Mouse (Mus musculus) monocyte, adult 2 months (primary cell): ENCODE measurements at regions not wholly inside any gene's neighbourhood (a gene's known extent, or its start where the extent isn't known, plus 50 kb on each side); places are given as distances from the start of the nearest gene placed in this dataset.
A peak's percentile ranks its signal among the peaks of the same experiment; 100 is the strongest.

Experiments used
- DNase-seq, 2 experiments: peaks; one replicate each; pipeline ENCODE4 v3.0.0; 2022; ENCODE audit warnings: low spot score in 2 of 2, low read depth in 1 of 2

DNA sequence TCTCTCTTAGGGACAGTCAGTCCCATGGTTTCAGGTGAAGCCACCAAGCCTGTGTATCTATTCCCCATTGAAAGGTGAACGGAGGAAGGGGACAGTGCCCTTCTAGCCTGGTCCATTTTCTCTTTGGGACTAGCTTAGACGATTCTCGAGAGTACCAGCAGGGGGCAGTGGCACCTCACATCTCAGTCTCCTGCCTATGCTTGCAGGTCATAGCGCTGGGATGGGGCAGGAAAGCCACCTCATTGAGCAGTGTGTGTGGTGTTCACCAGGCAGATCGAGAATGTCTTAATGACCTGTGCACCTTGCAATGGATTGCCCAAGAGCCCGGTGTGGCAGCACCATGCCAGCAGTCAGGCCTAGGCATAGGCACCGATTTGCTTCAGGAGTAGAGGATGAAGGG lies 100.7 kb upstream of the Podxl start:
- DNase-seq, result no peak

DNA sequence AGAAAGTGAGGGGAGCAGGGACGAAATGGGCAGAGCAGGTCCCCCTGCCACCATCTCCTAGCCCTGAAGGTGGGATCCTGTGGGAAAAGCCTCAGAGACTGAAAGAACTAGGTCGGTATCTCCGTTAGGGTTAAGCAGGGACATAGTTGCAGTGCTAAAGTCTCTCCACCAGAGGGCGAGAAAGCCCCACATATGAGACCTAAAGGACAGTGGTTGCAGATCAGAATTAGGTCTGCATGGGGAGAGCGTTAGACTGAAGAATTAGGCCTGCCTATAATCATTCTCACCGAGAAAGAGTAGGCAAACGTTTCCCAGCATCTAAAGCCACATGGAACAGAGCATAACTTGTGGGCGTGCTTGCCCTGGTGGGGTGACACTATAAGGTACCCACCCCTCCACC lies 97.0 kb upstream of the Podxl start:
- DNase-seq, result peak in 1 of 2 experiments; percentile 6

DNA sequence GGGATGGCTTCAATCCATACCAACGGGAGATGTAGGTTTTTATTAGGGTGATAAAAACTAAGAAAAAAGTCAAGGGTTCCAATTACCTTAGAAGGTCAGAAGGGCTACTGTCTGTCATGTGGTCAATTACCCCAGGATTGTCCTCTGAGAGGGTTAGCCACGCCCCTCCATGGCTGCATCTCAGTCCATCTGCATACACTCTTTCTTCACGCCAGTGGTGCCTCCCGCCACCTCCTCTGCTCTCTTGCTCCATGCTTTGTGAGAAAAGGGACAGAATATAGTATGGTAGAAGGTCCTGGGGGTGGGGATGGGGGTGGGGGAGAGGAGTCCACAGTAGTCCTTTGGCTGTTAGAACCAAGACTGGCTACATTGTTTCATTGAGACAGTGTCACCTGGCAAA lies 96.1 kb upstream of the Podxl start:
- DNase-seq, result no peak

DNA sequence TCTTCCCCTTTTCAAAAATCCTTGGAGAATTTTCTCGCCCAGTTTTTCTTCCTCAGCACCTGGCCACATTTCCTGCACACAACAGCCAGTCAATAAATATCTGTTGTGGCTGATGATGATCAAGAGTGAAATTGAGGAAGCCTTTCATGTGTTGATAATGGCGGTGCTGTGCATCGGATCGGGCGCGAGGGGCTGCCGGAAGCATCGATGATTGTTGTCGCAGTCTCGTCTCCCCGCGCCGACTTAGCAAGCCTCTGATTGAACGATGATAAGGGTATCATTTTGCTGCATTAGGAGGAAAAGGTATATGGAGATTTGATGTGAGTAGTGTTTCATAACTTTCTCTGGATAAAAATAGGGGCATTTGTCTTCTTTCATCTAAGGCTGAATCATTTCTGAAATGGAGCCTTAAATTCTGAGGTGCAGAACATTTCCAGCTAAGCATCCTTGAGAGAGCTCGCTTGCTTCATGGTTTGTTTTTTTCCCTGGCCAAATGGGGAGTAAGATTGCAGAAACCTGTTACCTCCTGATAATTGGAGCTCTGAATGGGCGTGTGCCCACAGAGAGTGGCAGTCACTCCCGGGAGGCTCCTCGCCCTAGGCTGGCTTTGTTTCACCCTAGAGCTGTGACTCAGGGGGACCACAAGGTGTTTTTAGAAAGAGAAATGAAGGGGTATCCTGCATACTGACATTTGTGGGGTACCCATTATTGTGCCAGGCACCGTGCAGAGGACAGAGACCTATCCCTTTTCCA lies 94.8 kb upstream of the Podxl start:
- no peak for DNase-seq

DNA sequence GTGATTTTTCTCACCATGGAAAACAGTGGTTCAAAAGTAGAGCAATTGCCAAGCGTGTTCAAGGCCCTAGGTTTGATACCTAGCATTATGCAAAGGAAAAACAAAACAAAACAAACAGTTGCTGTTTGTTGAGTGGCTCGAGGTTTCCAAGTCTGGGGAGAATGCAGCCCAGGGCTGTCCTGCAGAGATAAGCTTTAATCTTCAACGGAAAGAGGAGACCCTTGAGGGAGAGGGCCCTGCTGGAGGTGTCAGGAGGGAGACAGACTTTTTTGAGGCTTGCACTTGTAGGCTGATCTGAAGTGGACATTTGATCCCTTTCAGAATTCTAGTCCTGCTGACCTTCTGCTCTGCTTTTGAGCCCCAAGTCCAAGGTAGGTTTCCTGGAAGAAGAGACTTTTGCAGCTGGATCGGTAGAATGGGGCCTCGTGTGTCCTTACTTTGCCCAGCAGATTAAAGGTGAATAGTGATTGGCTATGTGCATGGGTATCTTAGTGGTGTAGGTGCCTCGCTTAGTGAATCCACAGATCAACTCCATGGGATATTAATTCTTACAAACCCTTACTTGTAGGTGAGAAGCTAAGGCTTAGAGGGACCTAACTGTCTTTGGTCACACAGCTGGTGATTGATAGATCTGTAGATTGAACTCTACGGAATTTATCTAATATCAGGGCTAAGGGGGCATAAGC lies 87.2 kb upstream of the Podxl start:
- DNase-seq, result no peak

DNA sequence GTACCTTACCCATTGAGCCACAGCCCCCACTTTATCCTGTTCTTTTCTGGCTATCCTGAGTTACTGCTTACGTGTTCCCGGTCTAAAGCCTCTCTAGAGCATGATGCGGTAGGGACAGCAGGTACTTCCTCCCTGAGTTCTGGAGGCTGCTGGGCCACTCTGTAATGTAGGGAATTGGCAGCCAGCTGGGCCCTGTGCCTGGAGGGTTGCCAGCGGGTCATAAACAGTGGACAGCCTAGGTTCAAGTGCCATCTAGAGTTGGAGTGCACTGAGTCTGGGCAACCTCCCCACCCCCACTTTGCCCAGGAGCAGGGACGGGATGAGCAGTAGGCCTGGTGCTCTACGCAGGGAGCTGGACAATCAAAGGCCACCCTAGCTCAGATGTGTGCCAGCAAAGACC lies 81.5 kb upstream of the Podxl start:
- DNase-seq, result no peak

DNA sequence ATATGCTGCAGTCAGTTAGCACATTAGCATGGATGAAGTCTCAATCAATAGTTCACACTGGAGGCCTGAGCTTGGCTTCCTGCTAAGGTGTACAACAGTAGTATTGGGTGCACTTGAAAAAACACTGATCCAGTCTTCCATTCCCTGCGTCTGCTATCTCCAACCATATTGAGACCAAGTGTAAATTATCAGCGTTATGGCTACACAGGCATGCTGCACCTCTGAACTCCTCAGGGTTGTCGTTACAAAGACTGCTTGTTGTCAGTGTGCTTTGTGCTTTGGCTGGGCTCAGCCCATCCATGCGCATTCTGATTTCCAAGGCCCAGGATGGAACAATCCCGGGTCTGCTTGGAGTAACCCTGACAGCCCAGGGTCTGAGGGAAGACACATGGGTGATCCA lies 80.7 kb upstream of the Podxl start:
- DNase-seq, result no peak

DNA sequence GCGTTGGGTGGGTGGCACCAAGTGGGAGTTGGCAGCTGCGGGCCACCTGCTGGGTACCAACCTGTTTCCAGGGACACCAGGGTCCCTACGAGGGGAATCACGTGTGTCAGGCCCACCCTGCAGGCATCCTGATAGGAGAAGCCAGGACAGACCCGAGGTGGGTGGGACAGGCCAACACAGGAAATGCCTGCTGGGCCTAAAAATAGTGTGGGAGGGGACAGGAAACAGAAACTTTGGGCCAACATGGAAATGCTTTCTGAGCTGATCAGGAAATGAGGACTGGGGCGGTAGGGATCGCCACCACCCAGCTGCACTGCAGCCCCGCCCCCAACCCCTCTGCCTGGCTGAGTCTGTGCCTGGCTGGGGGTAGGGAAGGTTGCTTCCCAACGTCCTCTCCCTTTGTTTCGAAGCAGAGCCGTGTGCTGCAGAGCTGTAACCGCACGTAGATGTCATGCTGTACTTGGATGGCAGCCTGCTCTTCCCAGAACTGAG lies 78.7 kb upstream of the Podxl start:
- no peak for DNase-seq

DNA sequence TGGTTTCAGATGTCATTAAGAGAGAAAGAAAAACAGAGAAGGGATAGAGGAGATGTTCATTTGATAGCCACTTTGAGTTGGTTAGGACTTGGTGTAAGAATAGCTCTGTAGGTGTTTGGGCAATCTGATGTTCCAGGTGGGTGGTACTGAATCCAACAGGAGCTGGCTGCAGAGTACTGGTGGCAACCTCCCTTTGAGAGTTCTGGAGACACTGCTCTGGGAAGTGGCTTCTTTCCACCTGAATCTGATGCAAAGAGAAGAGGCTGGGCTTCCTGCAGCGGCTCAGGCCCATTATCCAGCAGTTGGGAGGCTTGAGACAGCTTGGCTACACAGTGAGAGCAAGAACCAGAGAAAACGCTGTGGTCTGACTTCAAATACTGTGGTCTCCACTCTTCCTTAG lies 77.0 kb upstream of the Podxl start:
- DNase-seq, result no peak

DNA sequence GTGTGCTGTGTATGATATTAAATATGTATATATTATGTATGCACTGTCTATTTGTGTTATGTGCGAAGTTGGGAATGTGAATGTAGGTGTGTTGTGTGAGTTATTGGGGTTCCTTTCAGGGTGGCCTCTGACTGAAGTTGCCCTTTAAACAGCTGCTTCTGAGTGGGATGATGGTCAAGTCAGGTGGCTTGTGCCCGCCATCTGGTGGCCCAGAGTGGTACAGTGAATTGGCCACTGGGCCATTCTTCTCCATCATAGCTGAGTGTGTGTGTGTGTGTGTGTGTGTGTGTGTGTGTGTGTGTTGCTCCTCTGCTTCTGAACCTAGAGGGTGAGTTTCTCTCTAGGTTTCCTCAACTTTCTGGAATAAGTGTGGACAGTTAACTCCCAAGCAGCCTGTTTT lies 75.7 kb upstream of the Podxl start:
- no peak for DNase-seq

DNA sequence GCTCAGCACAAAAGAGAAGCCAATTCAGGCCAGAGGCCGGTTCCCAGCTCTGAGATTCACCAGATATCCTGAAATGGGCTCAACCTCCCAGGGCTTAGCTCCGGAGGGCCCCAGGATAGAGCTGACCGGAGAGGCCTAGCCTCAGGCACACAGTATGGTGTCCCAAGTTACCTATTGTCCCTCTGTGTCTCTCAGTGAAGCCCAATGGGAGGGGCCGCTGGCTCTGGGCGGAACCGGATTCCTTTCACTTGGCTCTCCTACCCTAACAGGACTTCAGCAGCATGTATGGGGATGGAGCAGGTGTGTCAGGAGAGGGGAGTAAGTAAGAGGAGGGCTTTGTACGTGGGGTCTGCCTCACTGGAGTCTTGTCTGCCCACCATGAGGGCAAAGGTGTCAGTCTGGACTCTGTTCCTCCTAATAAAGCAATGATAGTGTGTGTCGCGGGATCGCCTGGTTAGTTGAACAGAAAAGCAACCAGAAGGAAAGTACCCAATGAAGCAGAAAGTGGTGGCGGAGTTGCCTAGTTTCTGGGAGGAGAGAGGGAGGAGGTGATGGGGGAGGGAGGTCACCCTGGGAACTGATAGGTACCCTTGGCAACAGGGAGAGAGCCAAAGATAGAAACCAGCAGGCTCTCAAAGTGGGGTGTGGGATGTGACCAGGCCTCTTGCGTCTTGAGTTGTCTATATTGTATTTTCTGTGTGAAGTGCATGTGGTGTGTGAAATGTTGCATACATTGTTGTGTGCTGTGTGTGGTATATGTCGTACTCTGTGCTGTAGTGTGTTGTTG lies 74.8 kb upstream of the Podxl start:
- DNase-seq, result no peak

DNA sequence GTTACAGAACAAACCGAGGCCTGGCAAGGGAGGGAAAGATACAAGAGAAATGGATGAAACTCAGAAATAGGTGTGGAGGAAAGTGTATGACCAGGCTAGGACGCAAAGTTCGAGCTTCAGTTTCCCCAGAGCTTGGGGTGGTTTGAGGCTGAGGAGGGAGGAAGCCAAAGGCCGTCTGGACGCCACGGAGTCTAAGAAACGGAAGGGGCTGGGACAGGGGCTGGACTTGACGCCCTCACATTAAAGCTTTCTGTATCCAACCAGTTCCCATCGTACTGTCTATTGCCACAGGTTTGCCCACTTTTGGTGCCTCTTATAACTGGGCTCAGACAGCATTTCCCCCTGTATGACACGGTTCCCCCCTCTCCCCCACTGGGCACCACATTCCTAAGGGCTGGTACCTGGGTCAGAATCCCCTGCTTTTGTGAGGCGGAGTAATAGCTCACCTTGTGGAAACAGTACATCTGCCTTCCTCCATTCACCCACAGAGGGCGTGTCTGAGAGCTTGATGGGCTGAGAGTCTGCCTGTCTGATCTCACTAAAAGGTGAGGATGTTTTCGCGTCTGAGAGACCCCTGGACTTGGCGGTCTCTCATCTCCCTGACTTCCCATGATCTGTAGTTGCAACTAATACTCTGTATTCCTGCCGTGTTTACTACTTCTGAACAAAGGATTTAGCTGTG lies 73.7 kb upstream of the Podxl start:
- DNase-seq, result no peak

DNA sequence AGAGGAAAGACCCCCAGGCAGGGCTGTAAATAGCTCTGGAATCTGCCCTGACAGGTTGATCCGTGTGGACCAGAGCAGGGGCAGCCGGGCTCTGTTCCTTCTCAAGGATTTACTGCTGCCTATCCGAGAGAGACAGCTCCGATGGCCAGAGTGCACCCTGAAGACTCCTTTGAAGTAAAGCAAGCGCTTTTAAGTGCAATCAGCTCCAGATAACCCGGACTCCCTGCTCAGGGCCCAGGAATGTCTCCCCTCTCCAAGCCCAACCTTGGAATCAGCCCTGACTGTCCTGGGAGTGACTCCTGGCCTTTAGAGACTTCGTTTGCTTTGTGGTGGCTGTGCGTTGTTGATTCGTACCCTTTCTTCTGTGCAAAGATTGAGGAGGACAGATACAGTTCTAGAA lies 73.2 kb upstream of the Podxl start:
- no peak for DNase-seq

DNA sequence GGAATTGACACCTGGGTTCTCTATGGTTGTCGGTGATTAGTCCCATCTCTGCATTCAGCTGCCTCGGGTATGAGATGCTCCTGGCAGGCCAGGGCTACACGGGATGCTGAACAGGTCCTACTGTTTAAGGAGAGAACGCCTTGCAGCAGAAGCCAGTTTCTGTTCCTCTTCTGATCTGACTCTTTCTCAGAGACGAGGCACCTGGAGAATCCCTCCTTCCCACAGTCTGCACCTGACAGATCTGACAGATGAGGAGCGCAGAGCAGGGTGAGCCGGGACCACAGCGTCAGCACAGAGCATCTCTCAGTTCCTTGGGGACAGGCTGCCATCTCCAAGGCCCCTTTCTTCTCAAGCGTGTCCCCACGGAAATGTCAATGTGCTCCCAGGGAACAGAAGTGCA lies 68.7 kb upstream of the Podxl start:
- DNase-seq, result no peak

DNA sequence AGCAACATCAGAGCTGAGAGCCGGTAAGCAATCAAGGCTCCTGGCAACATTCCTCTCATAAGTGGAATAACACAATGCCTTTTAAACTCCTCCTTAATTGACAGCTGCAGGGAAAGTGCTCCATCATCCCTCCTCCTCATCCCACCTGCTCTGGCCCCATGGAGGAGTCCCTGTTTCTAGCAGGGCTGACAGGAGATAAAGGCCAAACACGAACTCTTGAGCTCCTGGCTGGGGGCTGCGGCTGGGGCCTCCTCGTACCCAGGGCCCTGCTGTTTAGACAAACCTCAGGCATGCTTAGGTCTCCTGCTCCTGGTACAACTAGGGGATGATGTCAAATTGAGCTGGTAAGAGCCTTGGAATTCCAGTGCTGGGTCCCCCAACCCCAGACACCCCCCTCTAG lies 66.2 kb upstream of the Podxl start:
- no peak for DNase-seq

DNA sequence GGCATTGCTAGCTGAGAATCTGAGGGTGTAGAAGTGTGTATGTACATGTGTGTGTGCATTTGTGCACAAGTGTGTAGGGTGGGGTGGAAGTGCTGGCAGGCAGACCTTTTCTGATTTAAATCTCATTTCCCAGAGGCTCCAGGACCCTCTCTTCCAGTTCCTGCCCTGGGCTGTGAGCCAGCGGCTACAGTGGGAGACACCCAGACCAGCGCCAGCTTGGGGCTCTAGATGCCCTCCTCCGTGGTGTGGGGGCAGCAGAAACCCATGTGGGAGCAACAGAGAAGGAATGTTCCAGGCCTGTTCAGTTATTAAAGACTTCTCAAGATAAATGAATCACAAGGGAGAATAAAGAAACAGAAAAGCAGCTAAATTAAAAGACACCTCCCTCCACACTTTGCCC lies 64.1 kb upstream of the Podxl start:
- DNase-seq, result no peak

DNA sequence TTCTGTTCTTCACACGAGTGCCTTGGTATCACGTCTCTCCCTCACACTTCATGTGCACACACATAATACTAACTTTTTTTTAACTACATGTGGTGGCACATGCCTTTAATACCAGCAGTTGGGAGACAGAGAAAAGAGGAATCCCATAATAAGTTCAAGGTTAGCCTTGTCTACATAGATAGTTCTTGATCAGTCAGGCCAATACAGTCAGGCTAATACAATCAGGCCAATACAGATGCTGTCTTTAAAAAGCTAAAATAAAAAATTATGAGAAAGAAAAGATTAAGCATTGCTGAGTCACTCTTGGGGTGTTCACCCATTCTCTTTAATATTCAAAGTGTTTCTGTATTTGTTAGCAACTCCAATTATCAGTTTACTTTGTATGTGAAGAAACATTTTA lies 61.3 kb upstream of the Podxl start:
- DNase-seq, result no peak

DNA sequence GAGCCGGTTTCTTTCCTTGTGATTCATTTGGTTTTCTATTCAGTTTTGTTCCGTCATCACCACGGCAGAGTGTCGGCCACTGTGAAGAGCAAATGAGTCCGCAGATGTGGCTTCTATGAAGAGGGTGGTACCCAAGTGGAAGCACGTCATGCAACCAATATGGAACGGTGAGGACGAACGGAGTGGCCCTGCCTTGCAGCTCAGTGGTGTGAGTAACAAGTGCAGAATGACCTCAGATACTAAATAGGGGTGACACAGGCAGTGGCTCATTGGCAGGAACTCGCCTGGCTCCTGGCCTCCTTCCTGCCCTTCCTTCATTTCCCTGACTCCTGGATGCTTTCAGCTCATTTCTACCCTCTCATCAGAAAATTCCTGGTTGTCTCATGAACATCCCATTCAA lies 60.6 kb upstream of the Podxl start:
- no peak for DNase-seq

DNA sequence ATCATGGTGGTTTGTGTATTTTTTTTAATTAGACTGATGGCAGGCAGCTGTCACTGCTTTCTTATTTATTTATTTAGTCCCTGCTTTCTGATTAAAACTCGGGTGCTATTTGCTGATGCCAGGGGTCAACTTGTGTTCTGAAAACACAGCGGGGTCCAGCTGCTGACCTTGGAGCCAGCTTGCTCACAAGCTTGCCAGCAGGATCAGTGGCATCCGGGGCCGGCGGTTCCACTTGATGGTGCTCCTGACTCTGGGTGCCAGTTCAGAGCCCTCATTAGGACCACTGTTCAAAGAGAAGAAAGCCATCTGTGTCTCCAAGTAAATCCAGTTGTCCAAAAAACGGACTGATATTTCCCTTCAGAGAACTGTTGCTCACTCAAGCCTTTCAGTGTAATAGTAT lies 57.2 kb upstream of the Podxl start:
- DNase-seq, result no peak

DNA sequence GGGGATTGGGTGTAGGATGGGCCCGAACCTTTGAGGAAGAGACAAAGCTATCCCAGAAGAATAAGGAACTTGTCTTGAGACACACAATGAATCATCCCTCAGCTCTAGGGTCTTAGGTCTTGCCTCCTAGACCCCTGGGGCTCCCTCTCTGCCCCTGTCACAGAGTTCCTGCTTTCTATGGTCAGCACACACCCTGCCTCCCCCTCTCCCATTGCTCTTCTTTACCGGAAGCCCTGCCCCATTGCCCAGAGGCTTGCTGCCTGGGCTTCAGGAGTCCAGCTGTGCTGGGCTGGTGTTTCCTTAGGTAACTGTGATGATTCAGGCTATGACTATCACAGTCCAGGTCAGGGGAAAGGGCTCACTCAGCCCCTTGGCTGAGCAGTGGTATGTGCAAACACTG lies 55.1 kb upstream of the Podxl start:
- no peak for DNase-seq

DNA sequence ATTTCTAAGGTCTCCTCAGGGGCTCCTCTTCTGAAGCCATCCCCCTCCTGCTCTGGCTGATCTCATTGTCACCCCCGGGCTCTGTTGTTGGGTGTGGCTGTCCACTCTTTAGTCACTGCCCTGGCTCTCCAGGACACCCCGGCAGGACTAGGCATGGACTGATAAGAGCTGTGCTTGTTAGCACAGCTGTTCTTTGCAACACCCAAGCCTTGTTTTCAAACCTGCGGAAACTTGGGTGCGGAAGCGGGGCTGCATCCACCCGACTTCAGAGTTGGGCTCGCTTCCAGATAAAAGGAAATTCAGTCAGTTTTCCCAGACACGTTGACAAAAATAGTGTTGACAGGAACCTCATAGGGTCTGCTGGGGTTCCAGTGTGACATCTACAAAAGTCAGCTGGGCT lies 53.6 kb upstream of the Podxl start:
- no peak for DNase-seq
